Mouse (Mus musculus) lung, embryonic 15.5 days (tissue): ENCODE results near the gene Rab11fip3. TPM values are rescaled to one million over a fixed set of nuclear protein-coding genes. Genes with fewer than 3 reads are reported as not detected.
A peak's percentile ranks its signal among the peaks of the same experiment; 100 is the strongest.

Source experiments
- ATAC-seq: fragments of 200-750 bp; cut with Nextera tagmentation; 2 replicates; pipeline ENCODE4 v1.8.0; 2017; ENCODE audit warnings: moderate number of reproducible peaks, borderline replicate concordance; ENCODE audit not compliant: low FRiP score, low TSS enrichment; ENCODE audit errors: extremely low read depth
- H3K27ac ChIP-seq: fragments of 300-500 bp; sonication (generic); 2 replicates; pipeline ENCODE4 v1.5.1; 2015; ENCODE audit warnings: moderate library complexity, mild to moderate bottlenecking, inconsistent platforms
- H3K27me3 ChIP-seq: fragments of 300-500 bp; sonication (generic); 2 replicates; pipeline ENCODE4 v1.6.1; 2015; ENCODE audit warnings: inconsistent platforms
- H3K36me3 ChIP-seq: fragments of 300-500 bp; sonication (generic); 2 replicates; pipeline ENCODE4 v1.6.1; 2015; ENCODE audit warnings: inconsistent platforms
- H3K4me1 ChIP-seq: fragments of 300-500 bp; sonication (generic); 2 replicates; pipeline ENCODE4 v1.6.1; 2015; ENCODE audit warnings: inconsistent platforms
- H3K4me2 ChIP-seq: fragments of 300-500 bp; sonication (generic); 2 replicates; pipeline ENCODE4 v1.6.1; 2015; ENCODE audit warnings: inconsistent platforms, mild to moderate bottlenecking, moderate library complexity
- H3K4me3 ChIP-seq: fragments of 300-500 bp; sonication (generic); 2 replicates; pipeline ENCODE4 v1.5.1; 2015; ENCODE audit warnings: mild to moderate bottlenecking, inconsistent platforms
- H3K9ac ChIP-seq: fragments of 300-500 bp; sonication (generic); 2 replicates; pipeline ENCODE4 v1.6.1; 2015; ENCODE audit warnings: inconsistent platforms
- H3K9me3 ChIP-seq: fragments of 300-500 bp; sonication (generic); 2 replicates; pipeline ENCODE4 v1.6.1; 2016; ENCODE audit warnings: inconsistent platforms
- WGBS: fragments of 180-500 bp; shearing (Covaris S2); methylation state at CpG from one replicate; pipeline ENCODE4 v1.1.7; 2015; 5-methylcytosine and 5-hydroxymethylcytosine counted together
- polyA plus RNA-seq: library from polyadenylated mRNA; unstranded; fragments of >200 nt; fragmentation: Nextera tagmentation; extraction: Ambion mirVana; gene quantifications from 2 replicates; pipeline ENCODE4 v1.2.1, GENCODE M21; 2015

The Rab11fip3 gene
- polyA plus RNA-seq, 1 experiment from 2014 or later = 13.5 TPM

DNA sequence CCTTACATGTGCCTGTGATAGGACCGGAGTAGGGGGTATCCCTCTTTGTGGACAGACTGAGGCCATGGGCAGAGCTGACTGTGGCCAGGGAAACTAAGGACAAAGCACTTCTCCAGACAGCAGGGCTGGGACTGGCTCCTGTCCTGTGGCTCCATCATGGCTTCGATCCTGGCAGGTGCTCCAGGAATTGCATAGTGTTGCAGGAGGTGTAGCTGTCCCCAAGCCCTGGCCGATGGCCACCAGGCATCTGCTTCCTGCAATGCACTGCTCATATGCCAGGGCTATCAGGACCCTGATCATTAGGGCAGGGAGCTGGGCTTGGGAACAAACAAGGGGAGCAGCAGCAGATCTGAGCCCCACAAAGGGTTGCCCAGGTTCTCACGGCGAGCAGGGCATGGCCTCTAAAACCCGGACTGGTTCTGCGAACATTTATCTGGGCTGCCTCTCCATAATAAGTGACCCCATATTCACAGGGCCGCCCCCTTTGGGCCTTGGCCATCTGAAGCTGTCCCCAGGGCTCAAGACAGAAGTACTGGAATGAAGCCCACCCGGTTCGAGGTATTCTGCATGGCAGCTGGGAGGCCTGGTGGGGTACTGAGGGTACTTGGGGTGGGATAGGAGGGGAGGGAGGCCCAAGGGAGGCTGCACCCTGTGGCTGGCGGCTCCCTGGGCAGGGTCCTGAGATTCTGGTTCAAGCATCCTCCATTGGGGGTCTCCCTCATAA lies 110.4 kb downstream of the Rab11fip3 start:
- Histone ChIP-seq H3K4me3 (no peak overlapping the region), H3K27me3 (peaks cover 3% of the 10 kb centered on the region; the same call in 1 of the 2 replicates), H3K9ac (no peak overlapping the region), H3K4me1 (no peaks in the 10 kb centered on the region), H3K36me3 (peaks cover 6% of the 10 kb centered on the region; the same call in 1 of the 2 replicates), H3K4me2 (no peak overlapping the region), H3K27ac (no peak overlapping the region), H3K9me3 (no peaks in the 10 kb centered on the region)
- 86% methylated on average over 11 of the region's 11 CpGs for WGBS
- ATAC-seq = no peak

DNA sequence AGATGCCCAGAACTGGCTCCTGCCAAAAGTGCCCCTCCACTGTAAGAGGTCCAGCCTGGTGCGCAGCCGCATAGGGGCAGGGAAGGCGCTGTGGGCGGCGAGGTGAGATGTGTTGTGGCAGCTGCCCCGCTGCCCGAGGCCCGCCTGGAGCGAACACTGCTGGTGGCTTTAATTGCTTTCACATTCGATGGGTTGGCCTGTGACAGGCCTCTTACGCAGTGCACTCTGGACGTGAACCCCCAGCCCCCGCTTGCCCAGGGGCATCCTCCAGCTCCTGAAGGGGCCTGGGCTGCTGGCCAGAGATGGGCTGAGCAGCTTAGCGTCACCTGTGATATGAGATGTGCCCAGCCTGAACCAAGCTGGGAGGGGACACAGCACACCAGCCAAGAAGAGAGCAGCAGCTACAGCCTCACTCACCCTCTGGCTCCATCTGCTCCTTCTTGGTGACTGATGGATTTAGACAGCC lies 111.7 kb downstream of the Rab11fip3 start:
- no peaks in the 10 kb centered on the region for H3K4me1 ChIP-seq
- no peak for ATAC-seq
- no peak overlapping the region for H3K4me2 ChIP-seq
- no peak overlapping the region for H3K27ac ChIP-seq
- H3K9me3 ChIP-seq = no peaks in the 10 kb centered on the region
- peaks cover 6% of the 10 kb centered on the region; the same call in 1 of the 2 replicates for H3K36me3 ChIP-seq
- H3K4me3 ChIP-seq = no peak overlapping the region
- H3K9ac ChIP-seq = no peak overlapping the region
- H3K27me3 ChIP-seq = peaks cover 15% of the 10 kb centered on the region
- 81% methylated on average over 14 of the region's 14 CpGs for WGBS

DNA sequence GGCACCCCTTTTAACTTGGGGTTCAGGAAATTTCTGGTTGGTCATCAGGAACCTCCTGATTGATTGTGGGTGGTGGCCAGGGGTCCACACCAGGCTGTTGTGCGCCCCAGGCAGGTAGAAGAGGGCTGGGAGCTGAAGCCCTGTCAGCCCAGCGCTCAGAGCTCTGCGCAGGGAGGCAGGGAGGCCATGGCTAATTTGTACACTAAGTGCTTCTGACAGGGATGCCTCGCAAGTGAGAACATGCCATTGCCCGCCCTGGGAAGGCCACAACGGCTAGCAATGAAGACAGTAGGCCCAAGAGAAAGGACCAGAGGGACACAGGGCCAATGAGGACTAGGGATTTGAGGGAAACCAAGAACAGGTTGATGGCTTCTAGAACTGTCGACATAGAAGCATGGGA lies 112.7 kb downstream of the Rab11fip3 start:
- no peak overlapping the region for H3K4me3 ChIP-seq
- ATAC-seq = no peak
- H3K36me3 ChIP-seq = peaks cover 6% of the 10 kb centered on the region; the same call in 1 of the 2 replicates
- H3K9ac ChIP-seq = no peak overlapping the region
- no peak overlapping the region for H3K4me2 ChIP-seq
- 77% methylated on average over 7 of the region's 7 CpGs for WGBS
- no peaks in the 10 kb centered on the region for H3K9me3 ChIP-seq
- no peak overlapping the region for H3K27ac ChIP-seq
- H3K27me3 ChIP-seq = peaks cover 25% of the 10 kb centered on the region
- H3K4me1 ChIP-seq = peaks cover 8% of the 10 kb centered on the region

DNA sequence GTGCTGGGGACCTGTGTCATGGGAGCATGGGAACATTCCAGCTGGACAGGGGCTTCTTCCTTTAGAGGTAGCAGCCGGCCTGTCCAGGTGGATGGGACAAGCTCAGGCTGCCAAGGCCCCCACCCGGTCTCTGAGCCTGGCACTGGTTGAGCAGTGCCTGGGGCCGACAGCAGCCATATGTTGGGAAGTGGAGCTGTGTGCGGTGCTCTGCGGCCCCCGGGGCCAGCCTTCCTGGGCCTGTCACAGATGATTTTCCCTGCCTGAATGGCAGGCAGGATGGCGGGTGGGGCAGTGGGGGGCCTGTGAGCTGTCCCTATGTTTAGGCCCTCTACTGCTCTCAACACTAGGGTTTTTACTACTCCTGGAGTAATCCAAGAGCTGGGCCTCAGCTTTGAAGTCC lies 113.2 kb downstream of the Rab11fip3 start:
- Histone ChIP-seq H3K4me2 (no peak overlapping the region), H3K4me1 (peaks cover 12% of the 10 kb centered on the region), H3K36me3 (peaks cover 6% of the 10 kb centered on the region; the same call in 1 of the 2 replicates), H3K9me3 (no peaks in the 10 kb centered on the region), H3K27me3 (peaks cover 30% of the 10 kb centered on the region), H3K27ac (no peak overlapping the region), H3K9ac (no peak overlapping the region), H3K4me3 (no peak overlapping the region)
- 70% methylated on average over 7 of the region's 7 CpGs for WGBS
- ATAC-seq = no peak

DNA sequence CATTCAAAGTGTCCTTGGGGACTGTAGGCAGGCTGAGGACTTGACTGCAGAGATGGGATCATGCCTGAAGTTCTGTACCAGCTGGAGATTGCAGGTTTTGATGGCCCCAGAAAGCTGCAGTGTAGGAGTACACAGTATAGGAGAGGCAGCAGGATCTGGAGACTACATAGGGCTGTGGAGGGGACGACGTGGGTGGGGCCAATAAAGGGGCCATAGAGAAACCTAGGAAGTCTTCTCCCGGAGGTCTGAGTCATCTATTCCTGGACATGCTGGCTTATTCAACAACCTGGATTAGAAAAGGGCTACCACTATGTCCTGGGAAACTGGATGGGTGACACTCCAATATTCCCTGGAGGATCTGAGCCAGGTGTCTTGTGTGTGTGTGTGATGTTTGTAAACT lies 113.6 kb downstream of the Rab11fip3 start:
- Histone ChIP-seq H3K27me3 (peaks cover 34% of the 10 kb centered on the region), H3K9me3 (no peaks in the 10 kb centered on the region), H3K27ac (no peak overlapping the region), H3K36me3 (peaks cover 6% of the 10 kb centered on the region; the same call in 1 of the 2 replicates), H3K4me2 (no peak overlapping the region), H3K9ac (no peak overlapping the region), H3K4me1 (peaks cover 14% of the 10 kb centered on the region), H3K4me3 (no peak overlapping the region)
- no peak for ATAC-seq
- 57% methylated on average over 3 of the region's 3 CpGs for WGBS

DNA sequence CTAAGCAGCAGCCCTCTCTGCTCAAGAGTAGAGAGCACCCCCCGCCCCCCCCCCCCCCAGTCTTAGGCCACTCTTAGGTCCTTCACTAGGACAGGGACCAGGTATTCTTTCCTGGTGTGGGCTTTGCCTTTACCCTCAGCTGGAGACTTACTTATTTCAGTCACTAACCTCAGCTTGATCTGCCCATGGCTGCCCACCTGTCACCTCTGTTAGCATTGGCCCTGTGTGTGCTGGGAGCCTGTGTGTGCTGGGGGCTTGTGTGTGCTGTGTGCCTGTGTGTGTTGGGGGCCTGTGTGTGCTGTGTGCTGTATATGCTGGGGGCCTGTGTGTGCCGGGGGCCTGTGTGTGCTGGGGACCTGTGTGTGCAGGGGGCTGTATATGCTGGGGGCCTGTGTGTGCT lies 114.7 kb downstream of the Rab11fip3 start:
- no peak overlapping the region for H3K4me3 ChIP-seq
- H3K4me1 ChIP-seq = peaks cover 14% of the 10 kb centered on the region
- no peaks in the 10 kb centered on the region for H3K9me3 ChIP-seq
- no peak overlapping the region for H3K27ac ChIP-seq
- H3K36me3 ChIP-seq = peaks cover 6% of the 10 kb centered on the region; the same call in 1 of the 2 replicates
- no peak overlapping the region for H3K4me2 ChIP-seq
- no peak overlapping the region for H3K9ac ChIP-seq
- peaks cover 45% of the 10 kb centered on the region for H3K27me3 ChIP-seq
- ATAC-seq = no peak
- WGBS = 78% methylated on average over 2 of the region's 2 CpGs

DNA sequence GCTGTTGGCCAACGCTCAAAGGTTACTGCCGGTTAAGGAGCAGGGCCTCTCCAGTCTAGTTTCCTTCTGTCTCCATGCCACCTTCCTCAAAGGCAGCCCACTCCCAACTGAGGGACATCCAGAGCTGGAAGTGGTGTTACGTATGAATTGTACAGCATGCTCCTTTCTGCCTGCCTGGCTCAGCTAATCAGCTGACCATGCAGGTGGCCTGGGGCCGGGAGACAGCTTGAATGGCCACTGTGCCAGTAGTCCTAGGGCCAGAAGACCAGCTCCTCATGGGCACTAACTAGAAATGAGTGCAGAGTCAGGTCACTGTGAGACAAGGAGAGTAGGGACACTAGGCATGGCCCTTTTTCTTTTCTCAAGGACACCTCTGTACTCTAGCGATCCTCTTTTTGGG lies 116.2 kb downstream of the Rab11fip3 start:
- Histone ChIP-seq H3K9me3 (no peaks in the 10 kb centered on the region), H3K27ac (no peak overlapping the region), H3K4me3 (no peak overlapping the region), H3K27me3 (peaks cover 47% of the 10 kb centered on the region), H3K4me2 (no peak overlapping the region), H3K4me1 (peaks cover 14% of the 10 kb centered on the region), H3K9ac (no peak overlapping the region), H3K36me3 (no peaks in the 10 kb centered on the region)
- 78% methylated on average over 5 of the region's 5 CpGs for WGBS
- no peak for ATAC-seq

DNA sequence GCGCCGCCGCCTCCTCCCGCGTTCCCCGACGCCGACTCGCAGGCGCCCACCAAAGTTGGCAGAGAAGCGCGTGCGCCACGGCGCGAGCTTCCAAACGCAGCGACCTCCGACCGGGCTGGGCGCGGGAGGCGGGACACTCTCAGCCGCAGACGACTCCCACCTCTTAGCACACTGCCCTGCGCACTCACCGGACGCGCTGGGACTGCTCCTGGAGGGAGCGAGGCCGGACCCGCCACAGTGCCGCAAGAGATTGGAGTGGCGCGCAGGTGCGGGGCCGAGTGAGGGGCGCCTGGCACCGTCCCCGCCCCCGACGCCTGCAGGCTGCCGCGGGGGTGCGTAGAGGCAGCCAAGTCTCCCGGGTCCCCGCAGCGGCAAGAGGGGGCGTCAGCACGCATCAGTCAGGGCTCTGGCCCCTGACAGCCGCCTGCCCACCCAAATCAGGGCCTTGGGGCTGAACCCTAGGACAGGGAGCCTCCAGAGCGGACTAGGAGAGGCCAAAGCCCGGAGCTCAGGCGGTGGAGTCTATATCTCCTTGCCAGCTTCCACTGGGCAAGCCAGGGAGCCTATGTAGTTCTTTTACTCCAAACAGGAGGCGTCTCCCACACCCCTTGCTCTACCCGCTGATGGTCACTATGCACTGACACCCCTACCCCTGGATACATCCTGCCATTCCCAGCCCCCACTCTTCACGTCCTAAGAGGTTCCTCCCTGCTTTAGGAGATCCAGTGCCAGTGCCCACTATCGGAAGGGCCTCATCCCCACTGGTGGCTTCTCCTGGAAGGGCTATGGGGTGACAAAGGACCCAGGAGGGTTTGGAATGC lies 117.3 kb downstream of the Rab11fip3 start, which contains the start of gene A930017K11Rik:
Gene A930017K11Rik (minus strand): TSS at position 763 of the 821 bp plus-strand sequence.
- Histone ChIP-seq H3K9me3 (no peaks in the 10 kb centered on the region), H3K27ac (no peak within 1 kb of the TSS), H3K4me3 (peak within 1 kb of the TSS; percentile 42), H3K9ac (peak within 1 kb of the TSS; percentile 11), H3K4me2 (peak within 1 kb of the TSS; percentile 76), H3K36me3 (no peaks in the 10 kb centered on the region), H3K4me1 (peaks cover 14% of the 10 kb centered on the region), H3K27me3 (peaks cover 47% of the 10 kb centered on the region)
- 1% methylated on average over 58 of the region's 58 CpGs for WGBS
- ATAC-seq = 0 out of 2 replicates have a peak, but pooled peaks have one; percentile 27

DNA sequence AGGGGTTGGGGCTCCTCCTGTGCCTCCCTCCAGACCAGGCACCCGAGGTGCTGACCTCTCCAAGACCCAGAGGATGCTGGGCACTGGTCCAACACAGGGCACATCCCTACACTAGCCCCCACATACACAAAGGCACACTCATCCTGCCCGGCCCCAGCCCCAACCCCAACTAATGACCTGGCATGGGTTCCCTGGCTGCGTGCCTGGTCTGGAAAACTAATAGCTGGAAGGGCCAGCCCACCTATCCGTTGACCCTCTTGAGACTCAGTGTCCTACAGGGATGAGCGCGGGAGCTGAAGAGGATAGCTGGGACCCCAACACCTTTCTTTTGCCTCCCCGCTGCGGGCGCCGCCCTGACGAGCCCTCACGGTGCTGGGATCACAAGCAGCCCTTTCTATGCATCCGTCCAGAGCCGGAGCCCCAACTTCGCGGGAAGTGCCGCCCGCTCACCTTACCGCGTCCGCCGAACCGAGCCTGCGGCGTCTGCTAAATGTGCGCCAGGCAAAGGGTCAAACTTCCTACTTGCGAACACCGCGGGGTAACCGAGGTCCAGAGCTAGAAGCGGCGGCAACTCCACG lies 118.0 kb downstream of the Rab11fip3 start:
- Histone ChIP-seq H3K4me1 (peaks cover 14% of the 10 kb centered on the region), H3K9ac (no peak overlapping the region; the same call in 1 of the 2 replicates), H3K36me3 (no peaks in the 10 kb centered on the region), H3K4me3 (peak overlapping the region; percentile 42), H3K27ac (no peak overlapping the region), H3K4me2 (peak overlapping the region; percentile 76), H3K27me3 (peaks cover 47% of the 10 kb centered on the region), H3K9me3 (no peaks in the 10 kb centered on the region)
- ATAC-seq = no peak
- WGBS = under 1% methylated on average over 33 of the region's 33 CpGs

DNA sequence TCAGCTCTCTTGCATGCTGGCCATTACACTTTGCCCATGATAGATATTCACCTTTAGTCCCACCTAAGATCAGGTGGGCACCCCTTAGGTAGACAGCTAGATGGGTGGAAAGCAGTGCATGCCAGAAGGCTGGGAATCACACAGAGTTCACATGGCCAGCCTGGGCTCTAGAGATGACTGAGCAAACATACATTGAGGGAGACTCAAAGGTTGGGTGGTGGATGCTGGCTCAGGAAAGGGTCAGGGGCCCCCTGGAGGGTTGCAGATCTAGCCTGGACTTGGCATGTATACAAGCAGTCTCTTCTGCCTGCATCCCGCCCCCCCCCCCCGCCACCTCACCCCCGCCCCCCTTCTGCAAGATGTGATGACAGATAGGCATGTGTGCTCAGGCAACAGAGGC lies 118.6 kb downstream of the Rab11fip3 start:
- Histone ChIP-seq H3K9me3 (no peaks in the 10 kb centered on the region), H3K4me1 (peaks cover 14% of the 10 kb centered on the region), H3K9ac (no peak overlapping the region), H3K4me3 (no peak overlapping the region), H3K27me3 (peaks cover 47% of the 10 kb centered on the region), H3K4me2 (no peak overlapping the region), H3K27ac (no peak overlapping the region), H3K36me3 (no peaks in the 10 kb centered on the region)
- 0% methylated on average over 1 of the region's 3 CpGs for WGBS
- ATAC-seq = no peak

DNA sequence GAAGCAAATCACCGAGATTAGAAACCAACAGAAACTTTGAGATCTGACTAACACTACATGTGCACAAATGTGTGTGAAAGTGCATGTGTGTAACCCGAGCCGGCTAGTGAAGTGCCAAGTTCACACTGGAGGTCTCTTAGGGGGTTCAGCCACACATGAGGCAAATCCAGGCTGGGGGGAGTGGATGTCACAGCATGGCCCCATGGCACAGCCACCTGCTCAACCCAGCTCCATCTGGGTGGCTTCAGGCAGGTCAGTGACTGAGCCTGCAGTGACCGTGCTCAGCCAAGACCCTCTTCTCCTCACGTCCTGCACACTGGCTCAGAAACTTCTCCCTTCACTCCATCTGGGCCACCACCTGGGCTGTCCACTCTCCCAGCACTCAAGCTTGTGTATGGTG lies 119.4 kb downstream of the Rab11fip3 start:
- H3K4me3 ChIP-seq = no peak overlapping the region
- H3K27ac ChIP-seq = no peak overlapping the region
- peaks cover 47% of the 10 kb centered on the region for H3K27me3 ChIP-seq
- 60% methylated on average over 5 of the region's 5 CpGs for WGBS
- H3K4me2 ChIP-seq = no peak overlapping the region
- H3K9ac ChIP-seq = no peak overlapping the region
- H3K36me3 ChIP-seq = no peaks in the 10 kb centered on the region
- ATAC-seq = no peak
- H3K9me3 ChIP-seq = no peaks in the 10 kb centered on the region
- H3K4me1 ChIP-seq = peaks cover 14% of the 10 kb centered on the region
